Mouse (Mus musculus) spleen, adult 2 months (tissue): ENCODE measurements around the gene Nectin4. TPM values are rescaled to one million over a fixed set of nuclear protein-coding genes. Genes with fewer than 3 reads are reported as not detected.

Source experiments
- DNase-seq, 2 experiments: peaks; one replicate each; pipeline versions ENCODE4 v3.0.0 to v3.0.0-alpha.2; 2012 to 2021; ENCODE audit warnings: low spot score in 2 of 2, low read depth in 1 of 2
- H3K27ac ChIP-seq: fragments of 200-500 bp; 2 replicates; pipeline ENCODE4 v1.5.1; 2012; ENCODE audit warnings: low read length, inconsistent platforms; ENCODE audit not compliant: insufficient read depth
- H3K27me3 ChIP-seq: fragments of 200-500 bp; 2 replicates; pipeline ENCODE4 v1.6.1; 2012; ENCODE audit warnings: mild to moderate bottlenecking, moderate library complexity, low read length, inconsistent platforms; ENCODE audit not compliant: control insufficient read depth, insufficient read depth
- H3K36me3 ChIP-seq: fragments of 200-500 bp; 2 replicates; pipeline ENCODE4 v1.6.1; 2012; ENCODE audit warnings: mild to moderate bottlenecking, low read length, inconsistent platforms; ENCODE audit not compliant: control insufficient read depth, insufficient read depth
- H3K4me1 ChIP-seq: fragments of 200-500 bp; 2 replicates; pipeline ENCODE4 v1.6.1; 2011; ENCODE audit warnings: inconsistent platforms; ENCODE audit not compliant: control insufficient read depth, insufficient read depth, insufficient read length
- H3K4me3 ChIP-seq: fragments of 200-500 bp; 2 replicates; pipeline ENCODE4 v1.5.1; 2011; ENCODE audit warnings: mild to moderate bottlenecking, inconsistent platforms; ENCODE audit not compliant: insufficient read depth, insufficient read length; ENCODE audit errors: extremely low read depth
- CTCF ChIP-seq: fragments of 200-500 bp; IDR thresholded peaks from 2 replicates; pipeline ENCODE4 v1.5.1; 2011; ENCODE audit warnings: mild to moderate bottlenecking, inconsistent platforms; ENCODE audit not compliant: insufficient read depth, insufficient read length, insufficient replicate concordance; ENCODE audit errors: extremely low read depth
- POLR2A ChIP-seq: fragments of 200-500 bp; IDR thresholded peaks from 2 replicates; pipeline ENCODE4 v1.6.1; 2011; ENCODE audit warnings: low read depth, low read length, inconsistent platforms
- WGBS: fragments of 180-500 bp; shearing (Covaris S2); methylation state at CpG from one replicate; pipeline ENCODE4 v1.1.7; 2018; 5-methylcytosine and 5-hydroxymethylcytosine counted together
- polyA plus RNA-seq: library from polyadenylated mRNA; depleted of rRNA; stranded (reverse); fragments of >200 nt; gene quantifications from 2 replicates; pipeline ENCODE4 v1.2.3, GENCODE M21; 2012

The Nectin4 gene
- polyA plus RNA-seq, 1 experiment, result 1.4 TPM

GRCm38 (mm10) chr1:171410947-171411484 lies 41.1 kb downstream of the Nectin4 start, which contains the start of gene Usf1:
Gene Usf1 (plus strand): TSS chr1:171411313.
- Histone ChIP-seq H3K4me1 (peaks cover 12% of the 10 kb centered on the region; the same call in 1 of the 2 replicates), H3K27ac (peak within 1 kb of the TSS; percentile 97), H3K36me3 (peaks cover 30% of the 10 kb centered on the region), H3K4me3 (peak within 1 kb of the TSS; percentile 100), H3K27me3 (no peaks in the 10 kb centered on the region)
- no peak for TF ChIP-seq CTCF
- peak; percentile 66 for TF ChIP-seq POLR2A
- peak; percentile 92 to 94 for DNase-seq
- under 1% methylated on average over 36 of the region's 36 CpGs for WGBS

DNA sequence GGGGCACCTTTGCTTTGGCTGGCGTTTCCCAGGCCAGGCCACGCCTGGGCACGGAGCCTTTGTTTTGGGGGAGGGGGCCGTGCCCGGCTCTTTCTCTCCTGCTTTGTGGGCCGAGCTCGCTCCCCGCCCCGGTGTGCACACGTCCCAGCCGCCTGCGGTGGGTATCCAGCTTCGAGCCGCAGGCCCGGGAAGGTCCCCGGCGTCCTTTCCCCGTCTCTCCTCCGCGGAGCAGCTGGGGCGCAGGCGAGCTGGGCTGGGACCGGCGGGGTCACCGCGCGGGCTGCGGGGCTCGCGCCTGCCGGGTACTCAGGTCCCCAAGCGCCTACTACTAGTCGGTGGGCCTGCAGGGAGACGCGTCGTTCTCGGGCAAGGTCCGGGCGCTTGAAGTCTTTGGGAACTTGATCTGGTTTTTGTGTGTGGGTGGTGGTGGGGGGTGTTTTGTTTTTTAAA lies 41.6 kb downstream of the Nectin4 start:
- Histone ChIP-seq H3K36me3 (peaks cover 31% of the 10 kb centered on the region), H3K4me3 (peak overlapping the region; percentile 100), H3K4me1 (peaks cover 12% of the 10 kb centered on the region; the same call in 1 of the 2 replicates), H3K27ac (peak overlapping the region; percentile 97), H3K27me3 (no peaks in the 10 kb centered on the region)
- no peak for DNase-seq
- TF ChIP-seq CTCF (no peak), POLR2A (no peak)
- WGBS, result under 1% methylated on average over 39 of the region's 39 CpGs

GRCm38 (mm10) chr1:171412001-171412441 lies 42.1 kb downstream of the Nectin4 start:
- H3K27ac ChIP-seq, result peak overlapping the region; percentile 97
- peaks cover 12% of the 10 kb centered on the region; the same call in 1 of the 2 replicates for H3K4me1 ChIP-seq
- H3K4me3 ChIP-seq, result peak overlapping the region; percentile 100
- TF ChIP-seq POLR2A, result peak; percentile 21; the same call in 1 of the 2 replicates
- TF ChIP-seq CTCF, result no peak
- peak in 1 of 2 experiments; percentile 48 for DNase-seq
- under 1% methylated on average over 20 of the region's 20 CpGs for WGBS
- H3K36me3 ChIP-seq, result peaks cover 35% of the 10 kb centered on the region
- H3K27me3 ChIP-seq, result no peaks in the 10 kb centered on the region

GRCm38 (mm10) chr1:171412446-171412845 lies 42.5 kb downstream of the Nectin4 start:
- Histone ChIP-seq H3K36me3 (peaks cover 35% of the 10 kb centered on the region), H3K4me1 (peaks cover 12% of the 10 kb centered on the region; the same call in 1 of the 2 replicates), H3K4me3 (peak overlapping the region; percentile 100), H3K27me3 (no peaks in the 10 kb centered on the region), H3K27ac (peak overlapping the region; percentile 77; the same call in 1 of the 2 replicates)
- WGBS, result 49% methylated on average over 3 of the region's 3 CpGs
- TF ChIP-seq POLR2A (no peak), CTCF (no peak)
- no peak for DNase-seq

- Histone ChIP-seq H3K27ac (no peak overlapping the region), H3K36me3 (peaks cover 36% of the 10 kb centered on the region), H3K27me3 (no peaks in the 10 kb centered on the region), H3K4me1 (peaks cover 12% of the 10 kb centered on the region; the same call in 1 of the 2 replicates), H3K4me3 (no peak overlapping the region)
- 87% methylated on average over 8 of the region's 8 CpGs for WGBS
- no peak for TF ChIP-seq POLR2A
- no peak for TF ChIP-seq CTCF
- DNase-seq, result no peak
Observed at GRCm38 (mm10) chr1:171413608-171414007, 43.7 kb downstream of the Nectin4 start.

- no peak for DNase-seq
- H3K4me3 ChIP-seq, result no peak within 1 kb of the TSS
- no peak within 1 kb of the TSS for H3K27ac ChIP-seq
- H3K4me1 ChIP-seq, result peaks cover 4% of the 10 kb centered on the region; the same call in 1 of the 2 replicates
- TF ChIP-seq POLR2A, result no peak
- TF ChIP-seq CTCF, result no peak
- no peaks in the 10 kb centered on the region for H3K27me3 ChIP-seq
- 94% methylated on average over 5 of the region's 5 CpGs for WGBS
- peaks cover 49% of the 10 kb centered on the region for H3K36me3 ChIP-seq
Observed at GRCm38 (mm10) chr1:171418660-171419059, 48.8 kb downstream of the Nectin4 start, which contains the start of gene Tstd1. Gene Tstd1 (plus strand): TSS chr1:171418872.

DNA sequence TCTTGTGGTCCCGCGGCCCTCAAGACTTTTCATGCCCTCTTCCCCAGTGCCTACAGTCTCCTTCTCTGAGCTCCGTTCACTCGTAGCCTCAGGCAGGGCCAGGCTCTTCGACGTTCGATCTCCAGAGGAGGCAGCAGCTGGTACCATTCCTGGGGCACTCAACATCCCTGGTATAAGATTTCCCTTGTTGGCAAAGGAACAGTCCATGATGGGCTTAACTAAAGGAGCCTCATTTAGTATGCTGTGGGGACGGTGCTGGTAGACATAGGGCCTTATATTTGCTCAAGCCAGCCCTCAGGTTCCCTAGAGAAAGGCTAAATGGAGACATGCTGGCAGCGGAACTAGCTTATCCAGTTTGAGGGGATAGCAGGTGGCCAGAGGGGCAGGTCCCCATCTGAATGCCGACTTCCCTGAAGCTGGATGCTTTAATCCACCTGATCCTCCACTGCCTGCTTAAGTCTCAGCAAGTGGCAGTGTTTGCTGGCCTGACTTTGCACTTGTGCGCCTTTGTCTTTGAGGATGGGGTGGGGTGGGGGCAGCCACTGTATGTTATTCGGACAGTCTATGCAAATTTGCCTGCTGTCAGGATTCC lies 49.5 kb downstream of the Nectin4 start:
- 95% methylated on average over 12 of the region's 12 CpGs for WGBS
- DNase-seq, result no peak
- H3K4me3 ChIP-seq, result no peak overlapping the region
- H3K4me1 ChIP-seq, result no peaks in the 10 kb centered on the region
- no peaks in the 10 kb centered on the region for H3K27me3 ChIP-seq
- TF ChIP-seq CTCF (no peak), POLR2A (no peak)
- H3K27ac ChIP-seq, result no peak overlapping the region
- H3K36me3 ChIP-seq, result peaks cover 47% of the 10 kb centered on the region
